Mouse (Mus musculus) layer of hippocampus, postnatal 14 days (tissue): Measurements from ENCODE around the gene Heyl. TPM values are rescaled to one million over a fixed set of nuclear protein-coding genes. Genes with fewer than 3 reads are reported as not detected.
"Not testable (repeated sequence)": the region's sequence is repeated elsewhere in the genome, so short reads cannot be mapped to it uniquely, and the experiment has no call there.

ENCODE experiments used
- DNase-seq, 2 experiments: peaks; one replicate each; pipeline ENCODE4 v3.0.0; 2021 to 2022; ENCODE audit warnings: low spot score in 2 of 2, mixed read lengths in 1 of 2
- total RNA-seq, 2 experiments: library from RNA; stranded (reverse); gene quantifications; 2 replicates each; pipeline ENCODE4 v1.2.3; 2021

Heyl gene
- total RNA-seq, 2 experiments from 2014 or later = 6.7 to 7.7 TPM

- not testable (repeated sequence) for DNase-seq
Measured at GRCm38 (mm10) chr4:123283675-123284064, 50.3 kb downstream of the Heyl start.

DNA sequence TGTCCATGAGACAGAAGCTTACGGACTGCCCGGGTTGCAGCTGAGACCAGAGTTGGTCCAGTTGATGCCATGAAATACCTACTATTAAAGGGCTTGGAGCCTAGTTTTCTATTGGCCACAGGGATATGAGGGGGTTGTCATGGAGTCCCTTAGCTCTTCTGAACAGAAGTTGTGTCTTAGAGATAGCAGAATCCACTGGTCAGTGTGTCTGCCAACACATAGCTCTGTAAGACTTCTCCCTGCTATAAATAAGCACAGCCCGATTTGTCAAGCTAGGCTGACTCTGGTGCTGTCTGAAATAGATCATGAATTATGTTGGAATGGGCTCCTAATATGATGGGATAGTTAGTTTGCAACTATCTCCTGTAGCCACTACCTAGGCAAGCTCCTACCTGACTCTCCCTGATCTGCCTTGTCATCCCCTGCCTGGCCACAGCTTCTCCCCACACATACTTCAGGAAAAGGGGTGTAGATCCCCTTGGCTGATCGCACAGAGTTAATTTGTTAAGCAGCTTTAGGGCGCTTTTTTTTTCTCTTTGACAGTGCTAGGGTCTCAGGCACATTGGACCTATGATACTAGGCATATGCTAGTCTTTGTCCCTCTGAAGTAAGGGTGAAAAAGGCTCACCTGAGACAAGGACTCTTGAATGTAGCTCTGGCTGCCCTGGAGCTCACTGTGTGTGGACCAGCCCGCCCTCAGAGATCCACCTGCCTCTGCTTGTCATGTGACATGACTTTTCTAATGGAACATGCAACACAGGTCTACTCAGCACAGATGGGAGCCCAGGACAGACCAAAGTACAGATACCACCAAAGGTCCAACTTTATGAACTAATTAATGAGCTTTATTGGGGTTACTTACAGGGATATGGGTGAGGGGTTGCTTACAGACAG lies 51.6 kb downstream of the Heyl start:
- DNase-seq = no peak

DNA sequence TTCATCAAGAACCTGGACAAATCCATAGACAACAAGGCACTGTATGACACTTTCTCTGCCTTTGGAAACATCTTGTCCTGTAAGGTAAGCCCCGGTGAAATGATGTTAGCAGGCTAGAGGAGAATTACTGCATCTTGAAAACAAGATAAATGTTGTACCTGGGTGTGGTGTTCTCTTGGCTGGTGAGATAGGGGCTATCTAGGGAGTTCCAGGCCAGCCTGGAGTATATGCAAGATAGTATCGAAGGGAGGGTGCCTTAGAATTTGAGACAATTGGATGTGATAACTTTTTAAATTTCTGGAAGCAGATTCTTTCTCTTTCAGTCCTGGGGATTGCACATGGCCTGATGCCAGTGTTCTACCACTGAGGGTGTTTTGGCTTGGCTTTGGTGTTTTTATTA lies 53.4 kb downstream of the Heyl start:
- no peak for DNase-seq

DNA sequence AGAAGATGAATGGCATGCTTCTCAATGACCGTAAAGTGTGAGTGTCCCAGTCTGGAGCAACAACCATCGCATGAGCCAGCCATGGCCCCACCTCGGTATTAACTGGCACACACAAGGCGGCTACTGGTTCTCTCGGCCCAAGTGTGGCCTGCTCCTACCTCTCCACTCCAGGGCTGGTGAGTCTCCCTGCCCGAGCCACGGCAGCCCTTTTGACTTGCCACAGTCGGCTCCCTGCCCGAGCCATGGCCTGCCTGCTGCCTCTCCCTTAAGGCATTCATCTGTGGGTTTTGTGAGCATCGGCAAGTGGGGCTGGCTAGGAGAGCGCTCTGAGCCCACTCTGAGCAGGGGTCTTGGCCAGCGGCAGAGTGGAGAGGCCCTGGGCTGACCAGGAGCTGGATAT lies 55.7 kb downstream of the Heyl start:
- no peak for DNase-seq

DNA sequence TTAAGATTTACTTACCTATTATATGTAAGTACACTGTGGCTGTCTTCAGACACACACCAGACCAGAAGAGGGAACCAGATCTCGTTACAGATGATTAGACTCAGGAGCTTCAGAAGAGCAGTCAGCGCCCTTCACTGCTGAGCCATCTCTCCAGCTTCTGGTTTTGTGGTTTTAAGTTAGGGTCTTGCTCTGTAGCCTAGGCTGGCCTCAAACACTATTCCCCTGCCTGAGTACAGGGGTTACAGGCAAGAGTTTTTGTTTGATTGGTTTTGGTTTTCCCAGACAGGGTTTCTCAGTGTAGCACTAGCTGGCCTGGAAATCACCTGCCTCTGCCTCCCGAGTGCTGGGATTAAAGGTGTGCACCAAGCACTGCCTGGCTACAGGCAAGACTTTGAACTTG lies 59.0 kb downstream of the Heyl start:
- DNase-seq = no peak

DNA sequence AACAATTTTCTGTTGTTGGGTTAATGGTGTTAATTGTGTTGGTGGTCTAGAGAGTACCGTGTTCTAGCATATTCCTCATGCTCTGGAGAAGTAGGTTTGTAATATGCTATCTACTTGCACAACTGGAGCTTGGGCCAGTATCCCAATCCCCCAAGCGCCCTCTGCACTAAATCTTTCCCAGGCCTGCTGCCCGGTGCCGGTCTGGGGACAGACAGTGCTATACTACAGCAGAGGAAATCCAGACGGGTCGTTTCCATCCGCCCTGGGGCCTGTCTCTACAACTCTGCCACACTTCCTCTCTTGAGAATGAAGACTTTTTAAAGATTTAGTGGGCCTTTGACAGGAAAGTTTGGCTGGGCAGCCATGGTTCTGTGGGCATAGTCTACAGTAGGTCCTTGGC lies 59.6 kb downstream of the Heyl start:
- DNase-seq = no peak

DNA sequence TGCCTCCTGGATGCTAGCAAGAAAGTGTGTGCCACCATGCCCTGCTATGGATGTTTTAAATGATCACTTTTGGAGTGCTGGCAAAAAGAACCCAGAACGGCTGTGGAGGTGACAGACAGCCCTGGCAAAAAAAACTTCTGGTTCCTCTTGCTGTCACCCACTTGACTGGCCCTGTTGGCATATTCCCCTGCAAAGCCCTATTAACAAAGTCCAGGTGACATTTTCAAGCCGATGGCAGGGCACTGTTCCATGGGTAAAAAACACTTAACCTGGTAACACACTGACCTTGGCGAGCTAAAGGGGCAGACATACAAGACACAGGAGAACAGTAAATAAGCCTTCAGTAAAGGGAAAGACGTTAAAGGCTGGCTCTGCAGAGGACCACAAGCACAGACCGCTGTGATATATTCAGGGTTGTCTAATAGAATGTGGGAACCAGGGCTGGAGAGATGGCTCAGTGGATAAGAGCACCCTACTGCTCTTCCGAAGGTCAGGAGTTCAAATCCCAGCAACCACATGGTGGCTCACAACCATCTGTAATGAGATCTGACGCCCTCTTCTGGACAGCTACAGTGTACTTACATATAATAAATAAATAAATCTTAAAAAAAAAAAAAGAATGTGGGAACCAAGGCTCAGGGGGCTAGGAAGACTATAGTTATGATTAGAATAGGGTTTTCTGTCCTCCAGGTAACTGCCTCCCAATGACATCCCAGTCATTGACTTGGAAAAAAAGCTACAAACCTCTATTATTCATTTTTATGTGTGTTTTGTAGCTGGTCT lies 60.5 kb downstream of the Heyl start:
- no peak for DNase-seq

GRCm38 (mm10) chr4:123295026-123295425 lies 61.7 kb downstream of the Heyl start:
- not testable (repeated sequence) for DNase-seq

DNA sequence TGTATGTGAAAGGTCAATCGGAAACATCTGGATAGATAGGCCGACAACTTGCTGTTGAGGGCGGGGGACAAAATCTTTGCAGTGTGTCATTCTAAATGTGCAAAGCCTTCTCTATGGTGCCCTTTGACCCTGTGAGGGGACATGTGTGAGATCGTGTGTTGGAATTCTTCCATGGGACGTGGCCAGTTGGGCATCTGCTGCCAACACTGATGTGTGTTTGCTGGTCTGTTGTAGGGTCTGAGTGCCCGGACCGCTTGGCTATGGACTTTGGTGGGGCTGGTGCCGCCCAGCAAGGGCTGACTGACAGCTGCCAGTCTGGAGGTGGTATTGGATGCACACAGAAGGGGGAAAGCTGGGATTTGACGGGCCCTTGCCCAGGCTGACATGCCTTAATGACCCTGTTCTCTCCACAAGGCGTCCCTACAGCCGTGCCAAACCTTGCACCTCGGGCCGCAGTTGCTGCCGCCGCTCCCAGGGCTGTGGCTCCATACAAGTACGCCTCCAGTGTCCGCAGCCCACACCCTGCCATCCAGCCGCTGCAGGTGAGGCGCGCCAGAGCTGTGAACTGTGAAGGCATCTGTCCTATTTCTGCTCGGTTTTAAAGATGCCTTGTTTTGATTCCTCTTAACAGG lies 62.3 kb downstream of the Heyl start:
- no peak for DNase-seq

DNA sequence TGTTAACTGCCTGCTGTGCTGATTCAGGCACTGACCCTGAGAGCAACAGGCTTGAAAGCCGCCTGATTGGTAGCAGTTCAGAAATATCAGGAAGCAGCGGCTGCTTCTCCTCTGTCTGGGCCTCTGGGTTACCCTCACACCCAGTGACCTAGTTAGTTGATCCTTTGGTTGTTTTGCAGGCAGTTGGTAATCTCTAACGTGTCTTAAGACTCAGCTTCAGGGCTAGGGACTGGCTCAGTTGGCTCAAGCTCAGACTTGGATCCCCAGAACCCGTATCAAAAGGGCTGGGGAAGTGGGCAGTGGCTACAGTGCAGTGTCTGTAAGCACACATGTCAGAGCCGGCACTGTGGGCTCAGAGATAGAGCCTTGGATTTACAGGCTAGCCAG lies 62.8 kb downstream of the Heyl start:
- no peak for DNase-seq

GRCm38 (mm10) chr4:123297195-123297960 lies 64.0 kb downstream of the Heyl start:
- DNase-seq = no peak

DNA sequence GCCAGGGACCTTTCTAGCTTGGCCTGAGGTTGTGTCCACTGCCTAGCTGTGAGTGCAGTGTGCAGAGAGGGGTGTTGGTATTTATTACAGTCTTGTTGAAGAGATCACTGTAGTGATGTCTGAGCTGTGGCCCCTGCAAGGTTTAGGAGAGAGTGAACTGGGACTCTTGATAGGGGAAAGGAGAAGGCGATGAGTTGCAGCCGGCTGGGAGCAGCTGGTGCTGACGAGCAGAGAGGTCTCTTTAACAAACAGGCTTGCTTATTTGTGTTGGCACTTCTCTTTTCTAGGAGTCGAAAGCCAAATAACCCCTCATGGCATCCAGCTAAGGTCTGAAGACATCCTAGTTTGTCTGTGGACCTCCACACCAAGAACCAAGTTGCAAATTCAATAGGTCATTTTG lies 64.9 kb downstream of the Heyl start:
- no peak for DNase-seq

DNA sequence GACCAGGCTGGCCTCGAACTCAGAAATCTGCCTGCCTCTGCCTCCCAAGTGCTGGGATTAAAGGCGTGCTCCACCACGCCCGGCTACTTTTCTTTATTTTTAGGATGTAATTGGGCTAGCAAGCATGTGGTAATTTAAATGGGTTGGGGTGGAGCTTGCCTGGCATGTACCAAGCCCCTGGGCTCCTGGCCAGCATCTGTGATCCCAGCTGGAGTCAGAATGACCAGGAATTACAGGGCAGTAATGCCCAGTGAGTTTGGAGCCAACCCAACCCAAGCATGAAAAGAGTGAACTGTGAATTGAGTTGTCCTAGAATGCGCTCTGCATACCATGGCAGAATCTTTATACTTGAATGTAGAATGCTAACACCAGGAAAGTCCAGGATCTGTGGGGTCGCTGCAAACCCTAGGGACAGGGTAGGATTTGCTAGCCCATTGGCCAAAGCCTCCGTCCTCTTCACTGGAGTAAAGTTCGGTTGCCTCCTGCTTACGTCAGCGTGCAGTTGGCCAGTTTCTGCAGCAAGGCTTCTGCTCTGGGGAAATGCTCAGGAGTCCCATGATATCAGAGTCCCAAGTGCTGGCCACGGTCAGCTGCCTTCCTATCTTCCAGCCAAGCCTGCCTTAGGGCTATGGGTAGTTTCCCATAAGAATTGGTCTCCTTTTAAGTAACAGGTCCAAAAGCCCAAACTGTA lies 65.8 kb downstream of the Heyl start:
- DNase-seq = no peak

Other genes starting within 250 kb of the Heyl start
- gene Mycl, start 237.9 kb upstream of the Heyl start, total RNA-seq = 10 to 100 TPM; 41.7 to 47.2 TPM
- 10 to 100 TPM; 25.2 to 27.6 TPM for gene Trit1, start 217.0 kb upstream of the Heyl start, total RNA-seq
- under 1 TPM; 0.62 to 0.86 TPM for gene Bmp8b, start 128.4 kb upstream of the Heyl start, total RNA-seq
- under 1 TPM; 0.30 to 0.38 TPM for gene Oxct2b, start 117.3 kb upstream of the Heyl start, total RNA-seq
- gene Ppie, start 93.6 kb upstream of the Heyl start, total RNA-seq = 10 to 100 TPM; 17.5 to 21.5 TPM
- gene Hpcal4, start 50.3 kb upstream of the Heyl start, total RNA-seq = 100 to 1,000 TPM; 331 to 338 TPM
- gene Nt5c1a, start 32.1 kb upstream of the Heyl start, total RNA-seq = 1 to 10 TPM; 9.3 to 9.8 TPM
- 10 to 100 TPM; 39.4 to 45.7 TPM for gene Pabpc4, start 28.8 kb downstream of the Heyl start, total RNA-seq
- under 1 TPM in 1 of 2 experiments, not detected in 1; 0.18 TPM for gene Oxct2a, start 90.1 kb downstream of the Heyl start, total RNA-seq
- gene Bmp8a, start 109.7 kb downstream of the Heyl start, total RNA-seq = not detected